Mouse (Mus musculus): ENCODE data around the gene Myo1g. TPM values are rescaled to one million over a fixed set of nuclear protein-coding genes. Genes with fewer than 3 reads are reported as not detected.

The Myo1g gene
- 1 to 10 TPM in 1 of 2 experiments, under 1 TPM in 1; 0.45 to 1.1 TPM for total RNA-seq (2021)

DNA sequence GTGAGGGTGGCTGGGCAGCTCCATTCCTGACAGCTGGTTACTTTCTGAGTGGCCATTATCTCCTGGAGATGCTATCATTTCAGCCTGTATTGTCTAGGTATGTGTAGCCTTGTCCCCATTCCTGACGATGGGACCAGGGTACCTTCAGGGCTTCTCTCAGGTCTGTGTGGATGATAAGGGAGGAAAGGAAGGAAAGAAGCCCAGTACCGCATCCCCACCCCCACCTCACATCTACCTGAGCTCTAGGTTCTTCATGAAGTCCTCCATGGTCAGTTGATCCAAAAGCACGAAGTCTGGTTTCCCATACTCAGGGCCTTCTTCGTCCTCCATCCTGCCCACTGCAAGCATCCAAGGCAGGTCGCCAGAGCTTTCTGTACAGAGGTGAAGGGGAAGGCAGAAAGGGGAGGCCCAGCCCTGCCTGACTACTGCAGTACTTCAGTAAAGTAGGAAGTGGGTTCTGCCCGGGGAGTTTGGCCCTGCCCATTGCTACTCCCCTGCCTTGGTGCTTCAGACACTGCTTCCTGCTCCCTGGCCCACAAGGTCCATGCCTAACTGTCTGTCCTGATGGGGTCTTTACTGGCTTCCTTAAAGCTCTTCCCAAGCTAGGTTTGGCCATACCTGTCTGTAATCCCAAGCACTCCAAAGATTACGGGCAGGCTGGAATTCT lies at the start of gene Myo1g:
Gene Myo1g, minus strand, starts transcription at position 459 of the 667 bp plus-strand sequence.
- DNase-seq, result no peak

DNA sequence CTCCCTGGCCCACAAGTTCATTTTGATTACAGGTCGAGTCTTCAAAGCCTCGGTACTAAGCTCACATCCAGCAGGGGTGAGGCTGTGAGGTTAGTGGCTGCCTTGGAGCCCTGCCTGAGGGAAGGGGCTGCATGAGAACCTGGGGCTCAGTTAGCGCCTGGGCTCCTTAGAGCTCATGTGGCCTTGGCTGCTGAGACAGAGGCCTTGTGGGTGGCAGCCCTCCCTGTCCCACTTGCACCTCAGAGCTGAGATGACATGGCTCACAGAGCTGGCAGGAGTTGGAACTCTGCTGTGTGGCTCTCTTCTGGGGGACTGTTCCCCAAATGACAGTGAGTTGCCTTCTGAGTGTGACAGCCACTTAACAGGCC lies 48.6 kb upstream of the Myo1g start:
- DNase-seq, result peak in 1 of 2 experiments; percentile 9

DNA sequence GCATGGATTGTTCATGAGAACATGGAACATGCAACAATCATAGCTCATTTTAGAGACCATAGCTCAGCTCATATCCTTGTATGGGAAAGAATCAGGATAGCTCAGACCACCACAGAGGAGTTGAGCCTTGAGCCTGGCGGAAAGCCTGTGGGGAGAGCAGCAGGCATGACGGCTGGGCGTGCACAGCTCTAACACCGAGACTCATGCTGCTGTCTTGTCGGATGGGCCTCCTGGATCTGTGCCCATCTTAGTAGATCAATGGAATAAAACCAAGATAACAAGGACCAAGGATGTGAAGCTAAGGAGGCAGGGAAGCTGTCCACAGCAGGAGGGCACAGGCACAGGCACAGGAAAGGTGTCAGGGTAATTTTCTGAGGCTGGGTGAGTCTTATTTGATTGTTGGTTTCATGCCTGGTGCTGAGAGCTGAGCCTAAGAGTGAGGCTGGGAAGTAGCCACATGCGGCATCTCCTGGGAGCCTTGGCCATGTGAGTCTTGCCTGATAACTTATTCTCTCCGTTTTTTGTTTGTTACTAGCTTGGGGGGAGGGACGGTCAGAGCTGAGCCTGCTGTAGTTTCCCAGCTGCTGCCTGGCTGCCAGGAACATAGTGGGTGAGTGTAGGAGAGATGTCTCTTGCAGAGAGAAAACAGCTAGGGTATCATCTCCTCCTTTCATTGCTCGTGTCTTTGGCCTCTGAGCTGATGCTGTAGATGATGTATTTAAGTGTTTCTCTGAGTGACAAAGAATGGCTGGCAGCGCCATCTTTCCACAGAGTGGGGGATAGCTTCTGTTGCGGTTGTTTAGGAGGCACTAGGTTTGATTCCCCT lies 48.0 kb upstream of the Myo1g start:
- peak; percentile 23 to 39 for DNase-seq

DNA sequence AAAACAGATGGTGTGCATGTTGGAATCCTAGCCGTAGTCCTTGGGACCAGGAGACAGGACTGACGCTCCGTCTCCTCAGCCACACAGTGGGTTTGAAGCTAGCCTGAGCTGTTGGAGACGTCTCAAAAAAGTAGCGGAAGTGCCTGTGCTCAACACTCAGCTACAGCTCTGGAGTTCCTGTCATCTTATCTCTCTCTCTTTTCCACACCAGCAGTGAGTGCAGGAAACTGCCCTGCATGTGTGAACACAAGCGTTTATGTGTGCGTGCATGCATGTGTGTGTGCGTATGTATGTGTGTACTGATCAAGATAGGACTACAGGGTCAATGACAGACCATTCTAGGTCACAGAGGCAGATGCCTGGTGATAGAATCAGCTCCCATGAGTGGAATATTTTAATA lies 47.2 kb upstream of the Myo1g start:
- DNase-seq, result no peak

DNA sequence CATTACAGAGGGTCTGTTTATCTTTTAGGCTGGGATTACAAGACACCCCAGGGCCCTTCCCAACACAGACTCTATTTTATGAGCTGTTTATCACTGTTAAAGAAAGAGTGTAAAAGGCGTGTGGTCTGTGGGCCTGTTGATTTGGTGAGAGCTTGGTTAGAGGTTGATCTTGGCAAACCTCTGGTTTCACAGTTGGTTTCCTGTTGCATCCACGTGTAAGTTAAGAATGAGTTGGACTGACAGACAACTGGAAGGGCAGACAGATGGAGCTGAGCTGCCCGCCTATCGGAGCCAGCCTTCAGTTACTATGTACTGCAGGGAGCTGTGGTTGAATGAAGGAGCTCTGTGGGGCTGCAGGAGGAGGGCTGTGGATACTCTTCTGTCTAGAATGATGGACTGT lies 45.7 kb upstream of the Myo1g start:
- DNase-seq, result no peak

DNA sequence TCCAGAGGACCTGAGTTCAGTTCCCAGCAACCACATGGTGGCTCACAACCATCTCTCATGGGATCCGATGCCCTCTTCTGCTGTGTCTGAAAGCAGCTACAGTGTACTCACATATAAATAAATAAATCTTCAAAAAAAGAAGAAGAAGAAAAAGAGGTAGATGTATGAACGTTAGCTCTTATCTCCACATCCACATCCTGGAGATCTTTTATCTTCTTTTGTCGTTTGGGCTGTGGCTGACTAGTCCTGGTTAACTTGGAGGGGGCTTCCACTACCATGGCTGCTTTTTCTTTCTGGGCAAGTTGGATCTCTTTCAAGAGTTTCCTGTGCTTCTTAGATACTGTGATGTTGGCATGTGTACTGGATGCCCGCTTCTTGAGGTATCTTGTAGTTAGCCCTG lies 42.4 kb upstream of the Myo1g start:
- no peak for DNase-seq

DNA sequence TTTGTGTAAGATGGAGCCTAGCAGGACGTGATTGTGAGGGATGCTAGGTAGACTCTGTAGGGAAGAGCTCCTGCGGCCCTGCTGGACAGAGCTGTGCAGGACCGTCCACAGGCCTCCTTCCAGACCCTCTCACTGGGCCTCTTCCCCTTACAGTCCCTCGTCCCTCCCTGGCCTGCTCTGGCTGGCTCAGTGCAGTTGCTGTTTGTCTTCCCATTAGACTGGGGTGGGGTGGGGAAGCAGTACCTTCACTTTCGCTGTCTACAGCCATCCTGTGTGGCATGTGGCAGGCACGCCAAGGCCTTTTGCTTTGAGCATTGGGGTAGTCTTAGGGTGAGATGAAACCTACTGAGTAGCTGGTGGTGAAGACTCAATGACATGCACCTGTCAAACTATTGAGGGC lies 41.6 kb upstream of the Myo1g start:
- DNase-seq, result no peak

DNA sequence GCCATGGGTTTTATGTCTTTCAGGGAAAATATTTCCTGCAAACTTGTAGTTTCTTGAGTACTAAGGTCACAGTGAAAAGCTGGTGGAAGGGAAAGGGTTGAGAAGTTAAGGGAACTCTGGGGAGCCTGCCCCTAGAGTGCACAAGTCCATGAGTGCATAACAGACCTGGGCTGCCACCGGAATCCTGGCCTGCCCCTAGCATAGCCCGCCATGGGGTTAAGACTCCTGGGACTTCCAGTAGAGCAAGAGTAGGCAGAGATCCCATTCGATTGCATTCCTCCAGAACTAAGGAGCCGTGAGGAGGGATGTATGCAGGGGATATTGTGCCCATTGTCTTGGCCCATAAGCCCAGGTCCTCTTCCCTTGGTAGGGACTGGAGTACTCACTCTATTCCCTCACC lies 40.7 kb upstream of the Myo1g start:
- DNase-seq, result no peak

DNA sequence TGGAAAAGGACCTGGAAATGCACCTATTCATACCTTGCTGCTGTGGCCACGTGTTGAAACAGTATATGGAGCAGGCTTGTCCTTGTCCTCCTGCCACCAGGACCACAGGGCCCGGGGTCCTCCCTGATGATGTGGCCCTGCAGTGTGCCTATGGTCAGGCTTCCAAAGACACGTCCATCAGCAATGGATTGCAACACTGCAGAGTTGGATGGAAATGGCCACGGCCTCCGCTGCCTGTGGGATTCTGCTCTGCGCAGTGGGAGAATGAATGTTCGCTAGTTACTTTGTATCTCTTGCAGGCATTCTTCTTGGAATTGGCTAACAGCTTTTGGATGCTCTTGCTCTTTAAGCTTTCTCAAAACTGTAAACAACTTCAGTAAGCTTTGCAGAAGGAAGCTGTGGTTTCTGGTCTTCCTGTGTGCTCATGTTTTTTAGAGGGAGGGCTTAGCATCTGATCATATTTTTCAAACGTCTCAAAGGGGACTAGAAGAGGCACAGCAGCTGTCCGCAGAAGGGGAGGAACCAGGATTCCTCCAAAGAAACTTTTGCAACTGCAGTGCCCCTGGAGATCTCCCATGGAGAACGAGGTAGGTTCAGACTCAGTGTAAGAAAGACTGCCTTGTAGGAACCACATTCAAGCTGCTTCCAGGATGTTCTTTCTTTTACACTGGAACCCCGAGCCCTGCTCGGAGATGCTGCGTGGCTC lies 40.0 kb upstream of the Myo1g start:
- DNase-seq, result no peak

DNA sequence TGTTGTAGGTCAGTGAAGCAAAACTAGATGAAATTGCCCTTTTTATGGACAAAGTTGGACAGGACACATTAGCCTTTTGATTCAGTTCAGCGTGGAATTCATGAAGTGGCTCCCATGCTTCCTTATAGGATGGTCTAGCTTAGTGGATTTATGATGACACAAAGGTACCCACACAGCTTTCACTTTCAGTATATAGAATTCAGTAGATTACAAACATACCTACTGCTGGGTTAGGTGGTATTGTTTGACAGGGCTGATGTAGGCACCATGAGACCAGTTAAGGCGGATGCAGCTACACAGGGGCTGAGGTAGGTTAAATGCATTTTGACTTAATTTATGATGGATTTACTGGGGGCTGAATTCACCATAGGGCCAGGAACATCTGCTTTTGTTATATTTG lies 39.2 kb upstream of the Myo1g start:
- no peak for DNase-seq

DNA sequence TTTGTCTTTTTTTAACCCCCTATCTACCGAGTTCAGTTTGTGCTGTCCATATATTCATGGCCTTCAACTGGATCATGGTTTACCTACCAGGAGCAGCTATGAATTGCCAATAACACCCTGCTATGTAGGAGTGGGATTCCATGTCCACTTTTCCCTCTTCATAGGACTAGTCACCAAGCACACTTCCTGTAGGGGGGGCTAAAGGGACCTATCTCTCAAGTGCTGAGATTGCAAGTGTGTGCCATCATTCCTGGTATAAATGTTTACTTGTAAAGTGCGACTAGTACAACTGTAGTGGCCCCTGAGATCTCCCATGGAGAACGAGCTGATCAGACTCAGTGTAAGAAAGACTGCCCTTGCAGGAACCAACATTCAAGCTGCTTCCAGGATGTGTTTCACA lies 37.5 kb upstream of the Myo1g start:
- DNase-seq, result no peak

DNA sequence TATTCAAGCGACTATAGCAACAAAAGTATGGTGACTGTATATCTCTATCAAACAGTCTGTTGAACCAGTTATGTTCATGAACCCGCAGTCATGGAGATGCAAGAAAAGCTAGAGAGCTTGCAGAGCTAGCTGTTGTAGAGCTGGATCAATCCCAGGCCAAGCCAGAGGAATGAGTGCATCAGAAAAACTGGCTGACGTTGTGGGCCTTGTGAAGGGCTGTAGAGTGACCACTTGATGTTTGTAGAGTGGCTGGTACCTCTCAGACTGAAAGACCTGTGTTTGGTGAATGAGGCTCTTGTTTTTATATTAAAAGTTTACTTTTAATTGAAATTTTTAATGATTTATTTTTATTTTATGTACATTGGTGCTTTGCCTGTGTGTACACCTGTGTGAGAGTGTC lies 29.4 kb upstream of the Myo1g start:
- DNase-seq, result no peak

DNA sequence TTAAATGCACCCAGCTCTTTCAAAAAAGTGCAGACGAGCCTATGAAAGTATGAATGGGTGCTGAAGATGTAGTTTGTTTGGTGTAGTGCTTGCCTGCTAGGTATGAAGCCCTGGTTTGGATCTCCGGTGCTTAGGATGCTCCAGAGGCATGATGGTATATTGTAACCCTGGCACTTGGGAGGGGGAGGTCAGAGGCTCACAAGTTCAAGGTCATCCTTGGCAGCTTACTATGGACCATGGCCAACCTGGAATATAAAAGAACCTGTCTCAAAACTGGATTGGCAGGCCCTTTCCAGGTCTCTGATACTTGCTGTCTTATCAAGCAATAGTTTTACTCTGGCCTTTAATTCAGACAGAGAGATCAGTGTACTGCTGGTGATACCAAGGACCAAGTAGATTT lies 29.0 kb upstream of the Myo1g start:
- no peak for DNase-seq

DNA sequence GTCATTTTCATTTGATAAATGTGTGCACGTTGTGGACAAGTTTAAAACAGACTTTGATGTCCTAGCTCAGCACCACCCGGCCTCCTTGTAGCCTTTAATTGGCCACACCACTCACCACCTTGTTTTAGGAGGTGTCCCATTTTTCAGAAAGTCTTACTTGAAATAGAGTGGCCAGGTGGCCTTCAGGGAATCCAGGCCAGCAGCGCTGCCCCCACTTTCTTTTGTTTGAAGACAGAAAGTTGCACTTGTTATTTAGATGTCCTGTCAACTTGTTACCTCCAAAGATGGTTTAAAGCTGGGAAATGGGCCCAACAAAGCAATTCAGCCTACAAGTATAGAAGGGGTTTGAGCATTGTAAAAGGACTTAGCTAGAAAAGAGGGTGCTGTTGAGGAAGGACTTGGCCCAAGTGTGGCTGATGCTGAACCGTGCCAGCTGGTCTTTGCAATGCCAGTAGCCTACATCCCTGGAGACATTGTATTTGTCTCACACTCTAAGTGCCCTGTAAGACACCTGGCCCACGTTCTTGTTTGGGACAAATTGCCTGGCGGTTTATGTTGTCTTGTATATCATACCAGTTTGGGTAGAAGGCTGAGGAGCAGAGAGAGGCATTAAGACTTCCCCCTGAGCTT lies 27.0 kb upstream of the Myo1g start:
- DNase-seq, result no peak

DNA sequence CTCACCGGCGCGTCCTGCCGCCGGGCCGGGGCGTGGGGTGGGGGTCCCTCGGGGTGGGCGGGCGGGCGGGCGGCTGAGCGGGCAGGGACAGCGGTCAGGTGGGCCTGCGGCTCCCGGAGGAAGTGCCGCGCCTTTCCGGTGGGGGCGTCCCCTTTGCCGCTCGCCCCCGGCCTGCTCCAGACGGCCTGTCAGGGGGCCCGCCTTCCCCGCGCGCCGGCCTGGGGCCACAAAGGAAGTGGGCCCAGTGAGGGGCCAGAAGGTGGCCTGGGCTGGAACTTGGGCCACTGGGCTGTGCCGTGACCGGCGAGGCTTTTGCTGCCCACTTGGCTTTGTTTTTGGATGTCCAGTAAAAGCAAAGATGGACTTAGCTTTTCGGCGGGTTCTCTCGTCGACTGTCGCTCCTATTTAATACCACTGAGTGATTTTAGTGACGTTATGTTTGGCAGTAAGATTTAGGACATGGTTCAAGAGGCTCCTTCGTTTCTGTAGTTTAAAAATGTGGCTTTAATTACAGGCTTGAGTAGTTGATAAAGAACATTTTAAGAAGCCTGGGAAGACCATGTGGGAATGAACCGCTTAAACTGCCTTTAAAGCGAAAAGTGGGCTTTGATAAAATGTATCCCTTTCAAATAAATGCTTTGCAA lies 26.4 kb upstream of the Myo1g start:
- DNase-seq, result peak; percentile 20 to 39

DNA sequence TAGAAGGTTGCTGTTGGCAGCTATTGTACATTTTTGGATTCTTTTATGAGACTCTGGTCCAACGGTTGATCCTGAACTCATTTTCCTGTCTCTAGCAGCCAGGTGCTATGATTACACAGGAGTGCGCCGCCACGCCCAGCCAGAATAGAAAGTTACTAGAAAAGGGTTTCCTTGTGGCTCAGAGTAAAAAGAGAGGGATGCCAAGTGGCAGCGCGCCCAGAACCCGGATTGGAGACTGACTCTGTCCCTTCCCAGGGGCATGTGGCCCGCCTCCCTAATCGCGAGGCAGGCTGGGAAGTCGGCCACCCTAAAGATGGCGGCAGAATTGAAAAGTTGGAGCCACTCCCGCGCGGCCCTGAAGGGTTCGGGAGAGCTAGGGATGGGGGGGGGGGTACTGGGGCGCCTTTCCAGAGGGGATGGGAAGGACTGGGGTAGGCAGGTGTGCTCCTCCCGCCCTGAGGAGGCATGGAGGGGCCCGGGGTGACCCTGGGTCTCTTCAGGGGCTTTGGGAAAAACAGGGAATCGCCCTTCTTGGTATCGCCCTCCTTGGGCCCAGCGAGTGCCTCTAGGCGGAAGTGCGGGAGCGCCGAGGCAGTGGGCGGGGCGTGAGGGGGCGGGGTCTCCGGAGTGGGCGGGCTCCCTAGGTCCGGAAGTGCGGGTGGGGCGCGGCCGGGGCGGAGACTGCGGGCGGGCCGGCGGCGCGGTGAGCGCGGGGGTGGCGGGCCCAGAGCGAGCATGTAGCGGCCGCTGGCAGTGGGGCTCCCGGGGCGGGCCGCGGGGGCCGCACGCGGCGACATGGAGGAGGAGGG lies 25.6 kb upstream of the Myo1g start, which contains the start of gene Ccm2:
Gene Ccm2, plus strand, starts transcription at position 683 of the 809 bp plus-strand sequence.
- peak; percentile 94 for DNase-seq

DNA sequence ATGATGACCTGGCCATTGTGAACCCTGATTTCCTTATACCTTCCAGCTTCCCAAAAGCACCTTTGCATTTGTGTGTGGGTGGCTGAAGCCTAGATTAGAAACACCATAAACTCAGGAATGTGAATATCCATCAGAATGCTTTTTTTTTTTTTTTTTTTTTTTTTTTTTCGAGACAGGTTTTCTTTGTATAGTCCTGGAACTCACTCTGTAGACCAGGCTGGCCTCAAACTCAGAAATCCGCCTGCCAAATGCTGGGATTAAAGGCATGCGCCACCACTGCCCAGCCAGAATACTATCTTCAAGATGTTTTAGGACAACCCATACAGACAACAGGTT lies 25.1 kb upstream of the Myo1g start:
- DNase-seq, result no peak

DNA sequence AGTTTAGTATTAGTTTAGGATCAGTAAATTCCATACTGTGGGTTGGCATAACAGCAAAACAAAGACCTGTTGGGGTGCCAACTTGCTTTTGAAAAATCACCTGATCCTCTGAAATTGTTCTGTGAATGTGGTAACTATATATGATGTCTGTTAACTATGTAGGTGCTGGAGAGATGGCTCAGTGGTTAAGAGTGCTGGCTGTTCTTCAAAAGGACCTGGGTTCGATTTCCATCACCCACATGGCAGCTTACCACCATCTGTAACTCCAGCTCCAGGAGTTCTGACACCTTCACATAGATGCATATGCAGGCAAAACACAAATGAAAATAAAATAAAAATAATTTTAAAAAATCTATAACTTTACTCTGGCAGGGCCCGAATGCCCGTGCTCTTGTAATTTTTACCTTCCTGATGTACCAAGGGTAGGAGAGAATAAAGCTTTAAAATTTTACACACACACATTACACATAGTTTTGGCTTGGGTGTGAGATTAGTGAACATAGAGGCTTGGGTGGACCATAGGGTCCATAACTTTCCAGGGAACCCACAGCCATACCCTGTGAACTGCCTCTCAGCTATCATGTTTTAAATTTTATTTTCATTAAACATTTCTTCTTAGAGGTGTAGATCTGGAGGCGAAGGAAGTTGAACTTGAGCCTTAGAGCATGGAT lies 24.6 kb upstream of the Myo1g start:
- DNase-seq, result no peak

DNA sequence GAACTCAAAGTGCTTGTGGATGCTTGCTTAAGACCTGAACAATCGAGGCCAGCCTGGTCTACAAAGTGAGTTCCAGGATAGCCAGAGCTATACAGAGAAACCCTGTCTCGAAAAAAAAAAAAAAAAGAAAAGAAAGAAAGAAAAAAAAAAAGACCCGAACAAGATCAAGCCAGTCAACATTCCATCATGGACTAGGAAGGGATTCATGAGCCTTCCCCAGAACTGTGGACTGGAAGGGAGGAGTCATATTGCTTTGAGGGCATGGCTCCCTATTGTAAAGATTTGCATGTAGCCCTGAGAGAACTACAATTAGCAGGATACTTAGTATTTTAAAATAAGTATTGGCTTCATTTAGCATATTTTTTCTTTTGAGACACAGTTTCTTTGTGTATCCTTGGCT lies 23.9 kb upstream of the Myo1g start:
- no peak for DNase-seq

DNA sequence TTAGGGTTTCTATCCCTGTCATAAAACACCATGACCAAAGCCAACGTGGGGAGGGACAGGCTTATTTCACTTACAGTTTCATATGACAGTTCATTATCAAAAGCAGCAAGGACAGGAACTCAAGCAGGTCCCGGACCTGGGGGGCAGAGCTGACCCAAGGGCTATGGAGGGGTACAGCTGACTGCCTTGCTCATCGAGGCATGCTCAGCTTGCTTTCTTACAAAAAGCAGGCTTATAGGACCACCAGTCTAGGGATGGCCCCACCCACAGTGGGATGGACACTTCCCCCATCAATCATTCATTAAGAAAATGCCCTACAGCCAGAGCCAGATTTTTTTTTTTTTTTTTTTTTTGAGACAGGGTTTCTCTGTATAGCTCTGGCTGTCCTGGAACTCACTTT lies 10.0 kb upstream of the Myo1g start:
- DNase-seq, result no peak

DNA sequence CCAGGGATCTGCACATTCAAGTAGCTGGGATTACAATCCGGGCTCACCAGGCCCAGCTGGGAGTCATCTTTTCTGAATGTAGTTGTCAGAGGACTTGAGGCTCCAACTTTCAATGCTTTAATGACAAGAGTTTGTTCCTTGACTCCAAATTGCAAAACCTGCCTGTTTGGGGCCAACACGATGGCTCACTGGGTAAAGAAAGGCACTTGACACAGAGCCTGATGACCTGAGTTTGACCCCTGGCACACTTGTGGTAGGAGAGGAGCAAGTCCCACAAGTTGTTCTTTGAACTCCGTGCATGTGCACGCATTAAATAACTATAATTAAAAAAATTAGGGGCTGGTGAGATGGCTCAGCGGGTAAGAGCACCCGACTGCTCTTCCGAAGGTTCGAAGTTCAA lies 9.2 kb upstream of the Myo1g start:
- no peak for DNase-seq

Data from layer of hippocampus, postnatal 36 days (tissue).